Mouse (Mus musculus) cortical plate, adult 2 months (tissue): ENCODE data around the gene Ndufc2.

Experiments used
- CTCF ChIP-seq: fragments of 200-500 bp; IDR thresholded peaks from 2 replicates; pipeline ENCODE4 v1.5.1; 2011; ENCODE audit warnings: mild to moderate bottlenecking, control low read depth, low read length; ENCODE audit not compliant: insufficient read depth; ENCODE audit errors: extremely low read depth
- POLR2A ChIP-seq: fragments of 200-500 bp; IDR thresholded peaks from 2 replicates; pipeline ENCODE4 v1.6.1; 2011; ENCODE audit warnings: mild to moderate bottlenecking, low read length, control low read depth; ENCODE audit not compliant: insufficient read depth; ENCODE audit errors: extremely low read depth

- TF ChIP-seq CTCF (no peak), POLR2A (no peak)
These were observed 14.6 kb downstream of the Ndufc2 start for GRCm38 (mm10) chr7:97414426-97414825.
